Mouse (Mus musculus) neutrophil, adult 5-6 weeks (primary cell): ENCODE data around the gene Smim15. TPM values are rescaled to one million over a fixed set of nuclear protein-coding genes. Genes with fewer than 3 reads are reported as not detected.

Experiments
- ATAC-seq: fragments of 151-379, 151-347 bp; 2 replicates; pipeline ENCODE4 v1.8.0; 2017; ENCODE audit warnings: mild to moderate bottlenecking, moderate TSS enrichment; ENCODE audit not compliant: insufficient number of reproducible peaks, poor library complexity, low FRiP score, severe bottlenecking; ENCODE audit errors: extremely low read depth
- total RNA-seq: library from RNA; stranded (forward); fragments of 200-1000 nt; gene quantifications from 2 replicates; pipeline ENCODE4 v1.2.3, GENCODE M21; 2017

Gene Smim15
- 97.9 and 109 TPM in 2 replicates for total RNA-seq

- ATAC-seq: peak; percentile 78
Observed at GRCm38 (mm10) chr13:108044222-108044941, at the start of gene Smim15. Gene Smim15, plus strand, starts transcription at chr13:108044446.

GRCm38 (mm10) chr13:107995211-107995610 is 49.0 kb upstream of the Smim15 start:
- ATAC-seq: no peak

DNA sequence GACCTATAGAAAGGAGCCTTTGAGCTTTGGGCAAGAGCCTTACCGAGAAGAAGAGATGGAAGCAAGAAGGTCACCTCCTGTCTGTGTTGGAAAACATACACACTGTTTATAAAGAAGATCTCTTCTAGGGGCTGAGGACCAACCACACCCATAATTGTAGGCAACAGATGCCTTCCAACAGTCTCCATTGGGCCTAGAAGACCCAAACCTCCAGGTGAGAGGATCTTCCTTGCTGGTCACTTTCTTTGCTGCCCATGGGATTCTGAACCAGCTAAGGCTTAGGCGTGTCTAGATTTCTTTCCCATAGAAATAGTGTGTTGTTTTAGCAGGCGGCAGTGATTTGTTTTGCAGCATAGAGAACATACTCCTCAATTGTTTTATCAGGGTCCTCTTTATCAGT is 47.9 kb upstream of the Smim15 start:
- no peak for ATAC-seq

GRCm38 (mm10) chr13:108007861-108008260 is 36.4 kb upstream of the Smim15 start:
- ATAC-seq: no peak

DNA sequence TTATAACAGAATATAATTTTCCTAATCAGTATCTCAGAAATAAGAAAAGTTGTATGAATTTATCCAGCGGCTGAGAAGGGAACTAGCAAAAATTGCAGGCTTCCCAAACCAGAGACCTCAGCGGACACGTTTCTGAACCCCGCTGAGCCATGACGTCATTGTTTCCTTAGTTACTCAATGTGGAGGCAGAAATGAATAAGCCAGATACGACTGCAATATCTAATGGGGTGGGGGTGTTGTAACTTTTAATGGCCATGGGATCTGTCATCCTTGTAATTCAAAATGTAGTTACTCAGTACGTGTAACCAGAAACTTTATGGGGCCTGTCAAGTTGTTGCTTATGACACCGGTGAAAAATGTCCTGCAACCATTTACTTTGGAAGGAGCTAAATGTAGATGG is 31.1 kb upstream of the Smim15 start:
- no peak for ATAC-seq

- ATAC-seq: no peak
Observed at GRCm38 (mm10) chr13:108013839-108014238, 30.4 kb upstream of the Smim15 start.

- no peak for ATAC-seq
Observed at GRCm38 (mm10) chr13:108015166-108015565, 29.1 kb upstream of the Smim15 start.

DNA sequence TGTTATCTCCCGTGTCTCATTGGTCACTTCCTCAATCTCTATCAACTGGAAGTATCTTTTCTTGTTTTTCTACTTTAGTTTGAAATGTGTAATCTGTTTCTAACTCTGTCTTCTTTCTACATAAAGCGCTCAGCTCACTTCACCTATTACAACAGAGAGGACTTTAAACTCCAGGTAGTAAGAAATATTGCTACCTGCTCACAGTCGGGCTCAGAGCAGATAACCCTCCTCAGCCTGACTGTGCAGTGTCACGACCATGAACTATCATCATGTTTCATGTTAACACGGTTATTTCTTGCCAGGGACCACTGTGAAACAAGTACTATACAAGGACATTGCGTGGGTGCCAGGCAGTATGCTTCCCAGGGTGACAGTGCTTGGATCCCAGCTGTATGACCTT is 26.9 kb upstream of the Smim15 start:
- no peak for ATAC-seq

- ATAC-seq: no peak
Observed at GRCm38 (mm10) chr13:108025802-108026201, 18.4 kb upstream of the Smim15 start.

- no peak for ATAC-seq
Observed at GRCm38 (mm10) chr13:108032789-108033188, 11.5 kb upstream of the Smim15 start.

- ATAC-seq: no peak
Observed at GRCm38 (mm10) chr13:108039375-108039774, 4.9 kb upstream of the Smim15 start.

DNA sequence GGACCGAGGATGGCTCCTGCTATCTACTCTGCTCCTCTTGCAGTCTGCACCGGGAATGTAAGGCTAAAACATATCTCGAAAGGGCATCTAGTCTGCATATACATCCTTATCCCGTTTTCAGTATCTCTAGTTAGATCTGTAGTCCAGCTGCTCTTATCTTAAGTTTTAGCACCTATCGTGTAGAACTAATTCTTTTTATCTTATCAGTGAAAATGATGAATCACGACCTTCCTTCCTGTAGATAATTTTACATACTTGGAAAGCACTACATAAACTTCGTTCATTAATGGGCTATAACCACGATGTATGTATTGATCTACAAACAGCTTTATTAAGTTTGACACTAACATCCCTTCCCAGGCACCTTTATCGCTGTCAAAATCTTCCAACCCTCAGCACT is 4.3 kb upstream of the Smim15 start:
- no peak for ATAC-seq

DNA sequence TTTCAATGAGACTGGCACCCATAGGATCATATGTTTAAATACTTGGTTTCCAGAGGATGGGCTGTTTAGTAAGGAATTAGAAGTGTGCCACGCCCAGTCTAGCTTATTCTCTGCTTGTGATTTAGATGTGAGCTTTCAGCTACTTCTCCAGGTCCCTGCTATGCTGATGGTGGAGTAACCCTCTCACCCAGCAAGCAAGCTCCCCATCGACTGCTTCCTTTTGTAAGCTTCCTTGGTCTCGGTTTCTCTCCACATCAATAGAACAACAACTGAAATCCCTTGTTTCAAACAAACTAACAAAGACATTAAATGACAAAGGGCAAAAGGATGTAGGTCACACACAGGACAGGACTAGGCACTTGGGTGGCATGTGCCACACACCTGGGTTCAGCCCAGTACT is 3.8 kb upstream of the Smim15 start:
- ATAC-seq: no peak

DNA sequence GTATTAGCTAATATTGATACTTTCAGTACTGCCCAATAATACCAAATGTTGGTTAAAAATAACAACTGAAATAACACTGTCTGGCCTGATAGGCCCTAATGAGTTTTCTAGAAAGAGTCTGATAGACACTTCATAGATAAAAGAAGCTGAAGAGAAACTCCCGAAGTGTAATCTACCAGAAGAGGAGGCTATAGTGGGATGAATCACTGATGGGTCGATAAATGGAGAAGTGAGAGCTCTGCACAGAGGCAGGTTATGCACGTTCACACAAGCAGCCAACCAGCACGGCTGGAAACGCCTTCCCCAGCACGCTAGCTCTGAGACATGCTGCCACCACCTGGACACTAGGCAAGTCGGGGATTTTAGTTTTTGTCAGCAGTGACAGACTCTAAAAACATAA is 2.9 kb upstream of the Smim15 start:
- peak; percentile 89 for ATAC-seq

DNA sequence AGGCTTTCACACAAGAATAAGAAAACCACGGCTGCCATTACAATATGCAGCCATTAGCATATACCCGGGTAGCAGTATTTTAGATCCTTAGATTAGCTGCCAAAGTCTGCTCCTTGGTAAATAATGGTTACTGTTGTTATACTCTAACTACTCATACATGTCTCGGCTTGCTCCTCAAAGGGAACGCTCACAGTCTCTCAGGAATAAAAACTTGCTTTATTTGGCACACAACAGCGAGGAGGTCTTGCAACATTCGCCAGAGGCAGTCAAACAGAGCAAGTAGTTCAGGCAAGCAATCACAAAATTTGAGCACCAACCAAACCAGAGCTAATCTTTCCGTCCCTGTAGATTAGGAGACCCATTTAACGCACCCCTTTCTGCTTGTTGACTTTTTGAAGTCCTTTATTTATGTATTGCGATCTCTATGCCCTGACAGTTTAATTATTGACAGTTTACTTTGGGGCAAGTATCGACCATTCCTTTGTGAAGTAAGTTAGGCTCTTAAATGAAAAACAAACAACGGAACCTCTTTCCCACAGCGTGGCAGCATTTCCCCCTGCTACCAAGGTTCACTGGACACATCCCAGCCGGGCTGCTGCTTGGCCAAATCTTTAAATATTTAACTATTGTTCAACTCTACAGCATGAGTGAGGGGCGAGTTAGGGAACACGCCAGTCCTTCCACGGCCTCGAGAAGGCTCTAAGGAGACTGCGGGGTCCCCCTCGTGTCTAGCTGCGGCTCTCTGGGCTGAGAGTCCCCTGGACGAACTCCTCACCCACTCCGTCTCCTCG is 620 bp upstream of the Smim15 start:
- ATAC-seq: no peak

GRCm38 (mm10) chr13:108045646-108046045 is 1.4 kb downstream of the Smim15 start:
- no peak for ATAC-seq

DNA sequence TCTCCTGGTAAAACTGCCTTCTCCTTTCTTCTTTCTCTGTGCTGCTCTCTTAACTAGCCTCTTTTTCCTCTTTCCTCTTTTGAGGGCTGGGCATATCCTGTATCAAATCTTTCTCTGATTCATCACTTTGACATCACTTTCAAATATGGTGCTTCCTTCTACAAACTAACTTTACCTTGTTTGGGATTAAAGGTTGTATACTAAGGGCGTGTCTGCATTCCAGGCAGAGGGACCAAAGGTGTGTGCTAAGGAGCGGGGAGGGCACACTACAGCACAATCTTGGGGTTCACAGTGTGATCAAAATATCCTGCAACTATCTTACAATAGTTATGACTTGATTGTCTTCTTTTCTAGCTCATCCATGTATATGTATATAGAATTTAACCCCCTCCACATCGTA is 1.8 kb downstream of the Smim15 start:
- no peak for ATAC-seq

DNA sequence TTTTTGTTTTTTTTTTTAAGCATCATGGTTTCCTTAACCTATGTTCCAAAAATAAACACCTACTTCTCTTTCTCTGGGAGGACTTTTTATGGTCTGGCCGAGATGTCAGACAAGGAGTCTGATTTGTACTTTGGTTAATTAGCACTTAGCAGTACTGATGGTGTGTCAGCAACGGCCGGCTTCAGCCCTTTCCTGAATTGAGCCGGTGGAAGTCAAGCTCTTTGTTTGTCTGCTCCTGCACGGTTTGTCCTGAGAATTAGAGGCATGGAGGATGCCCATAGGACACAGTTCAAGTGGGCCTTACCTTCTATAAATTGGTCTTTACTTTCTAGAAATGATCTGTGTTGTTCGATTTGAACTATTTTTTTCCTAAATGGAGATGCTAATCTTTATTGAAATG is 2.6 kb downstream of the Smim15 start:
- ATAC-seq: no peak

DNA sequence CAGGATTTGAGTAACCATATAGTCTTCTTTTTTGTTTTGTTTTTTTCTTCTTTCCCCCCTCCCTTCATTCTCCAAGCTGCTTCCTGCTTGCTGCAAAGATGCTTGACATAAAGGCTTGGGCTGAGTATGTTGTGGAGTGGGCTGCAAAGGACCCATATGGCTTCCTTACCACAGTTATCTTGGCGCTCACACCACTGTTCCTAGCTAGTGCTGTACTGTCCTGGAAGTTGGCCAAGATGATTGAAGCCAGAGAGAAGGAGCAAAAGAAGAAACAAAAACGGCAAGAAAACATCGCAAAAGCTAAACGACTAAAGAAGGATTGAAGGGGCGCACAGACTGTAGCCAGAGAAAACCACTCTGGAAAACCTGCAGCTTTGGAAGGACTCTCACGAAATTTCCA is 3.1 kb downstream of the Smim15 start:
- no peak for ATAC-seq

DNA sequence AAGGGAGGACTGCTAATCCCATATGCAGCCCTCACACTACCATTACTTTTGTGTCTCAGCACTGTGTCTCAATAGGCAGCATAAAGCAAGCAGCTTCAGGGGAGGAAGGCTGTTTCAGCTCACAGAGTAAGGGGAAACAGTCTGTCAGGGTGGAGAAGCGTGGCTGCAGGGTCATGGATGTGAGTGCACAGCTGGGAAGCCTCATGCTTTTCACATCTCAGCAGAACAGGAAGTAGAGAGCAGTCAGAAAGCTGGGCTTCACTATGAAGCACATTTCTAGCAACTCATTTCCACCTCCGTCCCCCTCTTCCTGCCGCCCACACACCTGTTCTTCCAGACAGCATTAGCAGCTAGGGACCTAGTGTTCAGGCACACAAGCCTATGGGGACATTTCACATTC is 12.7 kb downstream of the Smim15 start:
- no peak for ATAC-seq
